Mouse (Mus musculus) megakaryocyte, adult 5-6 weeks (primary cell): ENCODE measurements at regions not wholly inside any gene's neighbourhood (a gene's known extent, or its start where the extent isn't known, plus 50 kb on each side); places are given as distances from the start of the nearest gene placed in this dataset.

Experiments
- ATAC-seq: 2 replicates; pipeline ENCODE4 v1.8.0; 2016; ENCODE audit warnings: mild to moderate bottlenecking, inconsistent platforms; ENCODE audit not compliant: poor library complexity, severe bottlenecking

GRCm38 (mm10) chr14:79929451-79929850 lies 54.4 kb upstream of the Olfm4 start:
- ATAC-seq: 0 out of 2 replicates have a peak, but pooled peaks have one; percentile 21

DNA sequence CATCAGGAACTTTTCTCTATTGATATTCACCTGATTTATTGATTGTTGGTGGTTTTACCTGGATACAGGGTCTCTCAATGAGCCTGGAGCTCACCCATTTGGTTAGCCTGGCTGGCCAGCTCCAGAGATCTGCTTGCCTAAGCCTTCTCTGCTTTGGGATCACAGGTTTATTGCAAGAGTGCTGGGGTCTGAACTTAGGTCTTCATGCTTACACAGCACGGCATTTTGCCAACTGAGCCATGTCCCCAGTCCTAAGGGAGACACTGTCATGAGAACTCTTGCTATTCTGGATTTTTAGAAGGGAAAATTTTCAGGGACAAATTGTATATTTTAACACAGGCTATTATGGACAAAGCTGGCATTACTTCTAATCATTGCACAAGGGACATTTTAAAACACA lies 56.7 kb upstream of the Olfm4 start:
- no peak for ATAC-seq

DNA sequence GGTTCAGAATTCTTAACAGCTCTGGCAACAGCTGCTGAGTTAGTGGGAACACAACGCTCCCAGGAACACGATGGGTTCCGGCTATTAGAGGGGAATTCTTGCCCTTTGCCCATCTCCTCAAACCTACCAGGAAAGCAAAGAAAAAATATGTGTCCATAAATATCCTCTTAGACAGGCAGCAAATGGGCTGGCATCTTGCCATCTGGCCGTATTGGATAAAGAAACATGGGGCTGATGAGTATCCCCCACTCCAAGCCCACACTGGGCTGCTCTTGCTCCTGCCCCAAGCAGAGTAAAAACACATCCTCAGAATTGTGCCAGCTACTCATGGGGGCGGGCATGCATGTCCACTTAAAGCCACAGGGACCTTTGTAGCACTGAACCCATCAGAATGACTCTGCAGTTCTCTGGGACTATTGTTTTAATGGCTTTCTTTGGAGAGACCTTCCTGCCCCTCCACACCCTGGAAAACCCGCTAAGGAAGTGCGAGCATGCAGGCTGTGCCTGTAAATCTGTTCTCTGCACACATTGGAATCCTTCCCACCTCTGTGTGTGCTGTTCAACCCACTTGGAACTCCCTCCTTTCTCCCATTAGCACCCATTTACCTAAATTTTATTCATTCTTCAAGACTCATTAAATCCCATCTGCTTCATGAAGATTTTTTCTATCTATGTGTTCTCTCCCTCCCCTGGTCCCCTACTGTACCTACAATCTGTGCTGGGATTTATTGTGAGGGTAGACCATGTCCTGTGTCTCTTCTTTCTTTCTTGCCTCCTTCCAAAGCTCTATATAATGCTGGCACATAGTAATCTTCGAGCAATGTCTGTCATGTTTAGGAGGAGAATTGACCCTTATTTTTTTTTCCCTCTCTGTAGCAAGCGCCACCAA lies 66.7 kb upstream of the Olfm4 start:
- no peak for ATAC-seq

DNA sequence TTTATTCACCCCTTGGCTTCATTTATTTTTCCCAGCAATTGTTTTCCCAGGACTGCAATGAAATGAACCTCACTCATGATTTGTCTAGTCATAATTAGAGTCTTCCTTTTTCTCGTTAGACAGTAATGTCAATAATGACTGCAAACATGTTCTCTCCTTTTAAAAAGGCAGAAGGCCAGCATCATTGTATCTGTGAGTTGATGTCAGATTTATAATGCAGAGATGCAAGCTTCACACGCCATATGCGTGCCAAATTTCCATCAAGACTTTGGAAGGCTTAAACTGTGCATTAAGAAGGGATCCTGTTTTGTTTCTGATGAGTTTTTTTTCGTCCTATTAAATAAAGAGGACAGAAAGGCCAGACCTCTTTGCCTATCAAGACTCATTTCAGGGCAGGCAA lies 68.9 kb upstream of the Olfm4 start:
- ATAC-seq: no peak

GRCm38 (mm10) chr14:79913315-79913714 lies 70.6 kb upstream of the Olfm4 start:
- ATAC-seq: no peak

- ATAC-seq: no peak
These were observed 71.3 kb upstream of the Olfm4 start for GRCm38 (mm10) chr14:79912610-79913009.

GRCm38 (mm10) chr14:79907761-79908160 lies 76.1 kb upstream of the Olfm4 start:
- no peak for ATAC-seq

GRCm38 (mm10) chr14:79905574-79905973 lies 78.3 kb upstream of the Olfm4 start:
- no peak for ATAC-seq

DNA sequence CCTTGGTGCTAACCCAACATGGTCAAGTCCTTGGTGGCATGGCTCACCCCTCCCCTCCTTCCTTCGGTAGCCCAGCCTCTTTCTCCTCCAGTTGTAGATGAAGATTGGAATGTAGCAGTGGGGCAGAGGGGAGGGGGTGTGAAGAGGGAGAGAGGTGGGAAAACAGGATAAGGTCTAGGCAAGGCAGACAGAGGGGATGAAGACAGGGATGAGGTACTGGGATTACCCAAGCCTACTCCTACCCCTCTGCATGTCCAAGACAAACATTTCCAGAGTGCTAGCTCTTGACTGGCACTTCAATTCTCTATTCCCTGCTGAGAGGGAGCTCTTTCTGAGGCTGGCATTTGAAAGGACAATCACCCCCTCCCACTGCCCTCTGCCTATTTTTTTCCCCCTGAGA lies 81.5 kb upstream of the Olfm4 start:
- ATAC-seq: no peak

- no peak for ATAC-seq
These were observed 85.6 kb upstream of the Olfm4 start for GRCm38 (mm10) chr14:79898240-79898639.

GRCm38 (mm10) chr14:79893241-79893640 lies 90.6 kb upstream of the Olfm4 start:
- ATAC-seq: no peak

DNA sequence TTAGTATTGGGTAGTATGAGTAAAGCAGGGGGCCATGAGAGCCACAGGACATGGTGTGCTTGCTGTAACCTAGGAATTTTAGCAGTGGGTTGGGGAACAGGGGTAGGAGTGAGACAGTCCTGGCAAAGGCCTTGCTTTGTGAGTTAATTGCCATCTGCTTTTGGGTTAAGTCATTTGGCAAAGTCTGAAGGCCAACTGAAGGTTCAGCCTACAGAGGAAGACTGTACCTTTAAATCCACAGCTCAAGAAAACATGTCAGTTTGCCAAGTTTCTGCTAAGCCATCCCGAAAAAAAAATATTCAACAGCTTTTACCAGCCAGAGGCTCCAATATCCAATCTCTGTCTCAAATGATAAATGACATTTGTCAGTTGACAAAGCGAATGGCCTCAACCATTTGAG lies 93.2 kb upstream of the Olfm4 start:
- no peak for ATAC-seq

- ATAC-seq: no peak
These were observed 93.6 kb upstream of the Olfm4 start for GRCm38 (mm10) chr14:79890280-79890679.

DNA sequence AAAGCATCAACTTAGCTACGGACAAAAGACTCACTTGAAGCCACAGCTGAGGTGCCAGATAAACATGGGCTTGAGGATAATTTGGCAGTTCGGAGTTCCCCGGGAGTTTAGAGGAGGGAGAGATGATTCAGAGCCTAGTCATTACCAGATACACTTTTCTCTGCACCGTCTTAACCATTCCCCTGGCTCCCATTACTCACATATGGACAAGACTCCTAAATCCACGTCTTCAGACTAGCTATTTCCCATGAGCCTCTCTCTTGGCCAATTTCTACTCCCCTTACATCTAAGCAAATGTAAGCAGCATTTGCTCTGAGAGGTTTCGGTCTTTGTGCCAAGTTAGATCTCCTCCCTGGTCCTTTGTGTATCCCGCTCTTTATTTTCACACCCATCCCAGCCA lies 100.4 kb upstream of the Olfm4 start:
- ATAC-seq: no peak

- no peak for ATAC-seq
These were observed 102.2 kb upstream of the Olfm4 start for GRCm38 (mm10) chr14:79881726-79882125.

DNA sequence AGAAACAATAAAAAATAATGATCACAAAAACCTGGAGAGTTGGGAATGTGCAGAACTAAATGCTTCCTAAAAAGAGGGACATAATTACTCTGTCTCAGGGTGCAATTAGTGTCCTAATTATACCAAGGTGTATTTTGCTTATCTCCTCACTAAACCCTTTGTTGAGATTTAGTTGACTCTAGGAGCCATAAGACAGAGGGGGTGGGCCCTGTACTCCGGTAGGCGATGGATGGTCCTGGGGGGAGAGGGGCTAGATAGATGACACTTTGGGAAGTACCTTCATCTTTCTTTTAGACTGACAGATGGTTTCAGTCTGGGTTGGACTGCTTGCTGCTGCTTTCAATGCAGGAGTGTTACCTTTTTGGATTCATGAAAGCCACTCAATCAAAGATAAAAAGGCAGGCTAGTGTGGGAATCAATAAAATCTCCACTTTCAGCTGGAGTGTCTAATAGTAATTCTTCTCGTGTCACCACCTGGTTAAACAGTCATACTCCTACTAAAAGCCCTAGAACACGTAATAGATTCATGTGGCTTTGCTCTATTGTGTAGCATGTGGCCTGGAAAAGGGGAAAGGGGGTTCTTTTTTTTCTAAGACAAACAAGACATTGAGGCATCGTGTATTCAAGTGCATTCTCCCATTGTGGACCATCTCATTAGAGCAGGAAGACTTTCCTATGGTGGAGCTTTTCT lies 103.7 kb upstream of the Olfm4 start:
- ATAC-seq: no peak

DNA sequence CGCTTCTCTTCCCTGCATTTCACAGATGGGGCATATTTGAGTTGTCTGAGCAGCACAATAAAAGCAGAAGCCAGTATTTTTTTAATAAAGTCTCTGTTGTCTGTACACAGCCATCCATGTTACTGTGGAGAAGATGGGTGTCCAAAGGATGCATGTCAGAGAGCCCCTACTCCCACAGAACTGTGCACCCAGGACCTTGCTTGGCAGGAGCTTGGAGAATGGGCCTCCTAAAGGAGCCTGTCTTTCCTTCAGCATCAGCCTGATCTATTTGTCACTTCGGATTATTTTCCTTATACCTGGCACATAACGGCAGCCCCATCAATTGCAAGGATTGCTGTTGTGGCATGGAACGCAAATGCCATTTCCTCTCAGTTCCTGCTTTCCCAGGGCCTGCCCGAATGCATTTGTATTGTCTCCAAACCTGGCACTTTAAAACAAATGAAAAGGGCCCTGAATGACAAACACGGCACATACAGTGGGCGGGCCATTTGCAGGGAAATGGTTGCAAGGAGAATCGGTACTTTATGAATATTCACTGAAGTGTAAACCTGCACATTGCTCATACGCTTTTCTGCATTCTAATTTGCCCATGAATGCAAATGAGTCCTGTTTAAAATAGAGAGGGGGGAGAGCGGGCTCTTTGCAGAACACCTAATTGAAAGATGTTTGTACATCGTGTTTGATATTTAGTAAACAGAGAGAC lies 104.4 kb upstream of the Olfm4 start:
- ATAC-seq: no peak

DNA sequence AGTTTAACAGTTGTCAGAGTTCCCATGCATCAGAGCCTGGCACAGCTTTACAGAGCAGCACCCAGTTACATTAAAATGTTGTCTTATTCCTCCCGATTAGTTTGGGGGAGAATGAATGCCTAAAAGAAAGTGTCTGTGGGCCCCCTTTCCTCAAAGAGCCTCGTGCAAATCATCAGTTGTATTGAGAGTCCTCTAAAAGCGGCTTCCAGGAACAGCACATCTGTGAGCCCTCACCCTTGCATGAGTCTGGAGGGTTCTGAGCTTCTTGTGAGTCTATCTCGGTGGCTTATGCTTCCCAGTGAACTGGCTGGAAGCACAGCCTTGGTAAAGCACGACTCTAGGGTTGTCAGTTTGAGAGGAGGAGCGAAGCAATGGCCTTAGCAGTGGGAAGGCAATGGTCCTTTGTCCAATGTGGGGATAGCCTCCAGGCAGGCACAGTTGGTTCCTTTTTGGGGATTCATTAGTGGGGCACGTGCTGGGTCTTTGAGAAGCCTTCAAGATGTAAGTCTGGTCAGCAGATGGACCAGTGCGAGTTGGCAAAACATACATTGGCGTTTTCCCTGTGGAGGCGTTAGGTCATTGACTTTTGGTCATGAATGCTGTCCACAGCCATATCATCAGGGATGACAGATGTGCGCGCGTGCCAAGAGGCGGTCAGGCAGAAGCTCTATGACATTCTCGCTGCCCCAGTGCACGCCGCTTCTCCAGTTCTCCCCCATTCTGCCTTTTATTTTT lies 105.4 kb upstream of the Olfm4 start:
- ATAC-seq: no peak

DNA sequence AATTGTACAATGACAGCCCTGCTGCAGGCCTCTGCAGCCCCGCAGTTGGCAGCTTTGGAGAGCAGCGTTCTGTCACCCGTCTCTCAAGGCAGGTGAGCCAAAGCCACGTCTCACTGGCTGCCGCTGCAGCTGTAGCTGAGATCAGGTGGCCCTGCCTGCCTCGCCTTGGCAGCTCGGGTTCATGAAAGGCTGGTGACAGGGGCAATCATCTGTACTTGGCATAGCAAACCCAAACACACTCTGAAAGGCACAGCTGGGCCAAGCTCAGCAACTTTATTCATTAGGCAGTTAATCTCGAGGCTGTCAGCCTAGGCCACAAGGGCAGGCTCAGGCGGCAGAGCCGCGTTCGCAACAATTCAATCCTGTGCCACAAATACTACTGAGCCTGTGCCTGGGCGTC lies 102.0 kb upstream of the Pcdh8 start:
- ATAC-seq: no peak

GRCm38 (mm10) chr14:79872430-79872829 lies 101.3 kb upstream of the Pcdh8 start:
- ATAC-seq: no peak

DNA sequence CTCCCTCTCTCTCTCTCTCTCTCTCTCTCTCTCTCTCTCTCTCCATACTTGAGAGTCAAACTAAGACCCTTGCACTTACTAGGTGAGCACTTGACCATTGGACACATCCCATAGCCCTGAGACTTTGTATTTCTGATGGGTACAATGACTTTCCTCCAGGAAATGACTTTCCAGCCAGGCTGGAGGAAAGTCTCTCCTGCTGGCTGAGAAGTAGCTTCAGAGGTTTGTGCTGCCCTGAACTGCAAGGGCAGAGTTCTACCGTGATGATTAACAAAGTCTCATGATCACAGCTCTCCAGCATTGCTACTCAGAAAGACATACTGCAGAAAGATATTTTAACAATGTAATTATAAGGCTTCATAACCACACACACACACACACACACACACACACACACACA lies 98.2 kb upstream of the Pcdh8 start:
- no peak for ATAC-seq
